Mouse (Mus musculus) hindbrain, postnatal 0 days (tissue): ENCODE results near the gene Cyb5d2. TPM values are rescaled to one million over a fixed set of nuclear protein-coding genes. Genes with fewer than 3 reads are reported as not detected.

ENCODE experiments used
- ATAC-seq: fragments of 200-750 bp; cut with Nextera tagmentation; 2 replicates; pipeline ENCODE4 v1.8.0; 2017; ENCODE audit warnings: mild to moderate bottlenecking, moderate TSS enrichment, moderate library complexity
- DNase-seq: peaks from one replicate; pipeline ENCODE4 v3.0.0-alpha.2; 2015; ENCODE audit warnings: low spot score
- H3K27ac ChIP-seq: fragments of 300-500 bp; sonication (generic); 2 replicates; pipeline ENCODE4 v1.5.1; 2014; ENCODE audit warnings: mild to moderate bottlenecking
- H3K27me3 ChIP-seq: fragments of 300-500 bp; sonication (generic); 2 replicates; pipeline ENCODE4 v1.6.1; 2014; ENCODE audit warnings: low read length, mixed read lengths; ENCODE audit not compliant: insufficient read depth
- H3K36me3 ChIP-seq: fragments of 300-500 bp; sonication (generic); 2 replicates; pipeline ENCODE4 v1.6.1; 2014; ENCODE audit warnings: low read length, mixed read lengths; ENCODE audit not compliant: insufficient read depth
- H3K4me1 ChIP-seq: fragments of 300-500 bp; sonication (generic); 2 replicates; pipeline ENCODE4 v1.6.1; 2014; ENCODE audit warnings: antibody characterized with exemption, low read length, mixed read lengths; ENCODE audit not compliant: insufficient read depth
- H3K4me2 ChIP-seq: fragments of 300-500 bp; sonication (generic); 2 replicates; pipeline ENCODE4 v1.6.1; 2014; ENCODE audit warnings: low read depth, mild to moderate bottlenecking, low read length, moderate library complexity, mixed read lengths
- H3K4me3 ChIP-seq: fragments of 300-500 bp; sonication (generic); 2 replicates; pipeline ENCODE4 v1.5.1; 2014; ENCODE audit warnings: low read length
- H3K9ac ChIP-seq: fragments of 300-500 bp; sonication (generic); replicated peaks from 2 replicates; pipeline ENCODE4 v1.6.1; 2014; ENCODE audit warnings: mild to moderate bottlenecking, low read length, moderate library complexity, mixed read lengths
- H3K9me3 ChIP-seq: fragments of 300-500 bp; sonication (generic); 2 replicates; pipeline ENCODE4 v1.6.1; 2016; ENCODE audit warnings: low read length, mixed read lengths
- CTCF ChIP-seq: IDR thresholded peaks from 2 replicates; pipeline ENCODE4 v1.5.1; 2016; ENCODE audit warnings: antibody characterized with exemption, control low read depth, low read depth
- WGBS: fragments of 180-500 bp; shearing (Covaris S2); extraction: QIAGEN DNeasy Blood & Tissue Kit; methylation state at CpG from one replicate; pipeline ENCODE4 v1.1.7; 2014; 5-methylcytosine and 5-hydroxymethylcytosine counted together
- polyA plus RNA-seq: library from polyadenylated mRNA; unstranded; fragments of >200 nt; fragmentation: Nextera tagmentation; extraction: Ambion mirVana; gene quantifications from 2 replicates; pipeline ENCODE4 v1.2.1, GENCODE M21; 2015
- total RNA-seq: library from RNA; depleted of rRNA; stranded (reverse); fragments of >200 nt; gene quantifications from 2 replicates; pipeline ENCODE4 v1.2.3, GENCODE M21; 2014

Gene Cyb5d2
- total and polyA plus RNA-seq, 2 experiments from 2014 or later, result 8.7 to 11.8 TPM

DNA sequence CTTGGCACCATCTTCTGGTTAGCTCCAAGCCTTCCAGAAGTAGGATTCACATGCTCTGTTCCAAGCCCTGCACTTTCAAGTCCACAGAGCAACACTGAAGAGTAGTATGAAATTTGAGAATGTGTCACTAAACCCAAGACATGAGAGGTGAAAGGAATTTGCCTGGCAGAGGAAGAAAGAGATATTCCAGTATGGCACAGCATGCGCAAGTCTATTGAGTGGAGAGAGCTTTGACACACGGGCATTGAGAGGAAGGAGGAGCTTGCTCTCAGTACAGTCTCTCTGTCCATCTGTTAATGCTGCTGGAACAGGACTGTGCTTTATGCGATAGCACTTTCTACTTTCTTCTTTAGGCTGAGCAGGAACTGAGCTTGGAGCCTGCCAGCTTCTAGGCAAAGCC lies 7.1 kb upstream of the Cyb5d2 start:
- Histone ChIP-seq H3K9me3 (no peaks in the 10 kb centered on the region), H3K4me3 (no peak overlapping the region), H3K4me1 (no peaks in the 10 kb centered on the region), H3K27ac (no peak overlapping the region), H3K4me2 (no peak overlapping the region), H3K27me3 (no peaks in the 10 kb centered on the region), H3K36me3 (no peaks in the 10 kb centered on the region), H3K9ac (no peak overlapping the region)
- ATAC-seq (no peak), DNase-seq (no peak)
- no peak for TF ChIP-seq CTCF
- 62% methylated on average over 3 of the region's 3 CpGs for WGBS

DNA sequence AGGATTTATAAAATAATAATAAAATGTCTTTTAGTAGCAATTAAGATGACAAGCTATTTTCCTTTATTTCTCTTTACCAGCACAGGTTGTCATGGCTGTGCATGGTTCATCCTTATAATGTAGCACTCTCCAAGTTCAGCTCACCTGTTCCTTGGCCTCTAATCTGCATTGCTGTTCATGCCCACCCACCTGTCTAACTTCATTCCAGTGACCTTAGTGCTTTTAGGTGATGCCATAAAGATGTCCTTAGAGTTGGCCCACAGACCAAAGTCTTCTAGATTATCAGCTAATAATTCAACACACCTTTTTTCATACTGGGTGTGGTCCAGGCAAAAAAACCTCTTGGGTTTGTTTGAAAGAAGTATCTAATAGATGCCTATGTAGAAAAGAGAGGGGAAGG lies 5.2 kb upstream of the Cyb5d2 start:
- DNase-seq (no peak), ATAC-seq (no peak)
- H3K27me3 ChIP-seq, result no peaks in the 10 kb centered on the region
- no peak overlapping the region for H3K9ac ChIP-seq
- no peak for TF ChIP-seq CTCF
- no peaks in the 10 kb centered on the region for H3K36me3 ChIP-seq
- no peak overlapping the region for H3K27ac ChIP-seq
- H3K4me3 ChIP-seq, result no peak overlapping the region
- H3K9me3 ChIP-seq, result no peaks in the 10 kb centered on the region
- H3K4me2 ChIP-seq, result no peak overlapping the region
- H3K4me1 ChIP-seq, result no peaks in the 10 kb centered on the region

DNA sequence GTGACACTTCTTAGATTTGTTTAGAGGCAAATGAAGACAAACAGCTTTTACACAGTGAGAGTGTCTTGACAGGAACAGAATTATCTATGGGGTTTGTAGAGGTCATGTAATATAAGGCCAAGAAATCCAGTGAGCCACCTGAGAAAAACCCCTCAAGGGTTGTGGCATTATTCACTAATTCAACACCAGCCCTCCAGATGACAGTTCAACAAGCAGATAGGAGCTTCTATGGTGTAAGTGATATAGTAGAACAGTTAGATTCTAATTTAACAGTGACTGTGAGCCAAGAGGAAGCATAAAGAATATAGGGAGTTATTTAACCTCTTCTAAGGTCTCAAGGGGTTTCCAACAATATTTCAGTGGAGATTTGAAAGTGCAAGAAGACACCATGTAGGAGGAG lies 2.2 kb upstream of the Cyb5d2 start:
- H3K27me3 ChIP-seq, result no peaks in the 10 kb centered on the region
- H3K4me1 ChIP-seq, result no peaks in the 10 kb centered on the region
- TF ChIP-seq CTCF, result no peak
- H3K4me2 ChIP-seq, result no peak overlapping the region
- no peak for ATAC-seq
- H3K4me3 ChIP-seq, result no peak overlapping the region
- no peak overlapping the region for H3K9ac ChIP-seq
- H3K27ac ChIP-seq, result no peak overlapping the region
- no peaks in the 10 kb centered on the region for H3K36me3 ChIP-seq
- DNase-seq, result no peak
- no peaks in the 10 kb centered on the region for H3K9me3 ChIP-seq

DNA sequence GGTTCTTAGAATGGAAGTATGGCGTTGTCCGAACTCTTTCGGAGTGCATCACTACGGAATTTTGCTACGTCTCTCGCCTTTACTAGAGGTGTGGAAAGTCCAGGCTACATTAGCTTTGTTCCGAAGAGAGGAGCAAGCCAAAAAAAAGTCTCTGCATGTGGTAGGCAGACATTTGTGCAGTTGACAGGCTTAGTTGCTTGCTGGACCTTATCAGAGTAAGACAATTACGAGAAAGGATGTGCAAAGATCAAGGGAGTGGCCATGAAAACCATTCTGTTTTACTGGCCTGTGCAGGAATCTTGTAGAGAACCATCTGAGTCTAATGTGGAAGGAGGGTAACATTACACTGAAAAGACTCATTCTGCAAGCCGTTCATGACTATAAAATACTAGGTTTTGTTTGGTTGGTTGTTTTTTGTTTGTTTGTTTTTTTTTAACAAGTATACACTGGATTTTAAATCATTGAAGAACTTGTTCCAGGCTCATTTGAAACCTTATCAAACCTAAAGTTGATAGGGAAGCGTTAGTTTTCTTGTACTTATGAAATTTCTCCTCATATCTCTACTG lies 914 bp upstream of the Cyb5d2 start:
- DNase-seq, result no peak
- Histone ChIP-seq H3K9ac (peak overlapping the region; percentile 92), H3K4me2 (peak overlapping the region; percentile 88), H3K4me3 (peak overlapping the region; percentile 92), H3K27me3 (no peaks in the 10 kb centered on the region), H3K27ac (0 out of 2 replicates have a peak overlapping the region, but pooled peaks have one; percentile 96), H3K4me1 (no peaks in the 10 kb centered on the region), H3K9me3 (no peaks in the 10 kb centered on the region), H3K36me3 (no peaks in the 10 kb centered on the region)
- no peak for ATAC-seq
- TF ChIP-seq CTCF, result no peak
- 16% methylated on average over 10 of the region's 10 CpGs for WGBS

DNA sequence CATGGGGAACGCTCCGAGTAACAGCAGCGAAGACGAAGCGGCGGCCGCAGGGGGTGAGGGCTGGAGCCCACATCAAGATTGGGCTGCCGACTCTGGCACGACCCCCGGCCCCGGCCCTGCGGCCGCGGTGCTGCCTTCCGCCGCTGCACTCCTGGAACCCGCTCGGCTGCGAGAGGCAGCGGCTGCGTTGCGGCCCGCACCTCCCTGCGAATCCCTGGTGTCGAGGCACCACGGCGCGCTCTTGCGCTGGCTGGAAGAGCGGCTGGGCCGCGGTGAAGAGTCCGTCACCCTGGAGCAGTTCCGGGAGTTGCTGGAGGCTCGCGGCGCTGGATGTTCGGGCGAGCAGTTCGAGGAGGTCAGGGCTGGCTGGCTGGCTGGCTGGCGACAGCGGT lies 350 bp upstream of the Cyb5d2 start:
- Histone ChIP-seq H3K4me1 (no peaks in the 10 kb centered on the region), H3K4me3 (peak overlapping the region; percentile 92), H3K36me3 (no peaks in the 10 kb centered on the region), H3K27ac (peak overlapping the region; percentile 96), H3K27me3 (no peaks in the 10 kb centered on the region), H3K9me3 (no peaks in the 10 kb centered on the region), H3K9ac (peak overlapping the region; percentile 92), H3K4me2 (peak overlapping the region; percentile 88)
- under 1% methylated on average over 42 of the region's 42 CpGs for WGBS
- TF ChIP-seq CTCF, result no peak
- no peak for DNase-seq
- ATAC-seq, result peak; percentile 61

DNA sequence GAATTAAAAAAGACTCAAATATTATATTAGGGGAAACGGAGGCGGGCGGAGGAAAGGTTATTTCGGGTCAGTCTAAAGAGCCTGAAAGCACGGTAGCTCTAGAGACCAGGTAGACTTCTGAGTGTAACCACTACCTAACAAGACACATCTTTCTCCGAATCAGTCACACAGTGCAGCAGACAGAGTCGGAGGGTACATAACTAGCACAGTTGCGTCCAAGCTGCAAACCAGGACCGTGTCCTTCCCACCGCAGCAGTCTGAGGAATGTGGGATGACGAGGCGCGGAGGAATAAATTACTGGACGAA lies 840 bp downstream of the Cyb5d2 start:
- Histone ChIP-seq H3K27ac (peak overlapping the region; percentile 96), H3K4me2 (peak overlapping the region; percentile 88), H3K4me3 (peak overlapping the region; percentile 92), H3K9me3 (no peaks in the 10 kb centered on the region), H3K9ac (peak overlapping the region; percentile 92), H3K27me3 (no peaks in the 10 kb centered on the region), H3K36me3 (no peaks in the 10 kb centered on the region), H3K4me1 (no peaks in the 10 kb centered on the region)
- 21% methylated on average over 14 of the region's 14 CpGs for WGBS
- ATAC-seq (peak; percentile 64), DNase-seq (no peak)
- TF ChIP-seq CTCF, result no peak

DNA sequence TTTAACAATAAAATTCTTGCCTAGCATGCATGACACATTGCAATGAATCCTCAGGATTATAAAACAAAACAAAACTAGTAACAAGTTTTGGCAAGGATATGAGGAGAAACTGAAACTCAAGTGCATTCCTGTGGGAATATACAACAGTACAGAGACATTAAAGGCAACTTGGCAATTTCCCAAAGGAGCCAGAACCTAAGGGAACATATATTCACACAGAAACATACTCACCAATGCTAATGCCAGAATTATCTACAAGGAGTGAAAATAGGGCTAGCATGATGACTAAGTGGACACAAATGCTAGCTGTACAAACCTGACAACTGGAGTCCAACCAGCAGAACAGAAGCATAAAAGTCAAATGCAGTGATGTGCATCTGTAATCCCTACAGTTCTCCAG lies 3.9 kb downstream of the Cyb5d2 start:
- no peaks in the 10 kb centered on the region for H3K36me3 ChIP-seq
- no peak overlapping the region for H3K4me3 ChIP-seq
- H3K27ac ChIP-seq, result no peak overlapping the region
- ATAC-seq, result no peak
- no peaks in the 10 kb centered on the region for H3K9me3 ChIP-seq
- TF ChIP-seq CTCF, result no peak
- H3K27me3 ChIP-seq, result no peaks in the 10 kb centered on the region
- no peak overlapping the region for H3K4me2 ChIP-seq
- H3K9ac ChIP-seq, result no peak overlapping the region
- H3K4me1 ChIP-seq, result no peaks in the 10 kb centered on the region
- no peak for DNase-seq

DNA sequence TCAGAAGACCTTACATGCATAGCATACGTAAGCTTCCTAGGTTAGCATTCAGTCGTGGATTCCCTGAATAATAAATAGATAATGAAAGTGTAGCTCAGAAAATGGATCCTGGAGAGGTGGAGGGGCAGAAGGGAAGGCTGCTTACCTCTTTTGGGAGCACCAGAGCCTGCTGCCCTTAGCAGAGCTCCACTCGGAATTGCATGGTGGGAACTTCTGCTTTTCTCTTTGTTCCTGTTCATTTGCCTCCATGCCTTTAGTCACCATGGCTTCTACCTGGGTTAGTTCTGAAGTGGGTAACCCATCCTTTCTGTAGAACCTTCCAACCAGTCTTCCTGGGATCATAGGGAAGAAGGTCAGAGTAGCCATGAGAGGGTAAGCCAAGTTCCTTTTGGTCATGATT lies 13.4 kb downstream of the Cyb5d2 start:
- Histone ChIP-seq H3K9ac (no peak overlapping the region), H3K27ac (no peak overlapping the region), H3K9me3 (no peaks in the 10 kb centered on the region), H3K36me3 (no peaks in the 10 kb centered on the region), H3K4me3 (no peak overlapping the region), H3K27me3 (no peaks in the 10 kb centered on the region), H3K4me2 (no peak overlapping the region), H3K4me1 (no peaks in the 10 kb centered on the region)
- no peak for DNase-seq
- no peak for TF ChIP-seq CTCF
- no peak for ATAC-seq
- 74% methylated on average over 3 of the region's 3 CpGs for WGBS
